Mouse (Mus musculus): ENCODE measurements around the gene Vmn1r163.
"Not testable (repeated sequence)": the region's sequence is repeated elsewhere in the genome, so short reads cannot be mapped to it uniquely, and the experiment has no call there.

Gene Vmn1r163

GRCm38 (mm10) chr7:23055240-23055639 lies at the start of gene Vmn1r163:
Gene Vmn1r163 (plus strand): TSS chr7:23055540.
- DNase-seq (ENCODE audit: low spot score) = not testable (repeated sequence)

DNA sequence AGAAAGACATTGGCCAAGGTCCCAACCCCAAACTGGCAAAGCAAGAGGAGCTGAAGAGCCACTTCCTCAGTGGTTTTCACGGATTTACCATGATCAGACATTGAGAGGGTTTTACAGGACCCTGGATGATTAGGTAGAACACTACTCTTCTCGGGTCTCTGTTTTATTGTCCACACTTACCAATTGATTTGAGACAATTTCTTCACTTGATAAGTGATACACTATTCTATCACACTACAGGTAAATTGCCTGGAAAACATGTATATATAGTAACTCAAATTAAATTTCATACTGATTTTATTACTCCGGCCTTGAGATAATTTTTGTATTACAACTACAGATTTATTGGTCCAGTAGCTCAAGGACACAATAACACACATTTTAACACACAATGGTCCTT lies 35.5 kb upstream of the Vmn1r163 start, which contains the start of gene Gm4216:
TSS of gene Gm4216 (minus strand) at position 101 of the 400 bp plus-strand sequence.
- not testable (repeated sequence) for DNase-seq (ENCODE audit: low spot score)

- not testable (repeated sequence) for DNase-seq (ENCODE audit: low spot score)
These were observed 12.0 kb downstream of the Vmn1r163 start, which contains the start of gene Gm8720 for GRCm38 (mm10) chr7:23067356-23067755. Gene Gm8720 (minus strand): TSS chr7:23067456.

Measured in testis, postnatal 10 days (tissue).